Mouse (Mus musculus) neutrophil, adult 5-6 weeks (primary cell): ENCODE results near the gene Mrap. TPM values are rescaled to one million over a fixed set of nuclear protein-coding genes. Genes with fewer than 3 reads are reported as not detected.

ENCODE experiments used
- total RNA-seq: library from RNA; stranded (forward); fragments of 200-1000 nt; gene quantifications from 2 replicates; pipeline ENCODE4 v1.2.3, GENCODE M21; 2017

Mrap gene
- total RNA-seq, 1 experiment from 2014 or later, result not detected

Other genes starting within 250 kb of the Mrap start
- gene Mis18a, start 10.8 kb upstream of the Mrap start, total RNA-seq, result 16.8 and 19.2 TPM in 2 replicates
- gene Urb1, start 72.2 kb downstream of the Mrap start, total RNA-seq, result 11.6 and 11.9 TPM in 2 replicates
- gene Eva1c, start 88.5 kb downstream of the Mrap start, total RNA-seq, result not detected in 2 replicates
- 22.8 and 42.6 TPM in 2 replicates for gene Cfap298, start 196.9 kb downstream of the Mrap start, total RNA-seq